ENCODE assay signal across 11 mouse cellular contexts in genomic region chr16:32110951-32111699, GRCm38 (mm10). TPM values are rescaled to one million over a fixed set of nuclear protein-coding genes. Genes with fewer than 3 reads are reported as not detected.
DNase-seq lines count a peak whose midpoint lies in the region; ATAC-seq and TF ChIP-seq lines count a peak whose summit lies in the region.
"Had no signal": no experiment of that assay in that cellular context is flagged by ENCODE, and none has a peak within 500 bp of the region (broad histone marks: within the 10 kb centered on the region; RNA-seq: fewer than 3 reads in every experiment).

No protein-coding gene starts in this region.

- no peaks in the 10 kb centered on the region for H3K9me3 ChIP-seq in forebrain, embryonic 14.5 days (replicated peaks; ENCODE audit: control insufficient read depth, low read length)
- H3K9me3 ChIP-seq in forebrain, embryonic 13.5 days (replicated peaks) = no peaks in the 10 kb centered on the region
- H3K9me3 ChIP-seq in limb, embryonic 14.5 days (ENCODE audit: control insufficient read depth, low read length) = no peaks in the 10 kb centered on the region
- no peaks in the 10 kb centered on the region for H3K9me3 ChIP-seq in limb, embryonic 10.5 days (replicated peaks)
- no peaks in the 10 kb centered on the region for H3K9me3 ChIP-seq in CH12.LX (replicated peaks; ENCODE audit: low read length)
- H3K9me3 ChIP-seq: embryonic facial prominence, embryonic 13.5 days had no signal

- in situ Hi-C loops in CH12.LX (cut with MboI; ENCODE audit: low pct_ligation_motif_present, low pct_unique_long_range_greater_than_20kb, low sequenced_read_pairs) = loop anchor here (5.0 kb wide), 1 partner anchor 91 kb away; no protein-coding TSS in a partner anchor

- ATAC-seq in forebrain, embryonic 14.5 days = no peak
- no peak for ATAC-seq in forebrain, embryonic 13.5 days
- ATAC-seq in limb, embryonic 14.5 days (ENCODE audit: low FRiP score, low read depth) = no peak

- DNase-seq in forebrain, embryonic 14.5 days (ENCODE audit: low spot score) = peak; percentile 14
- peak; percentile 29 for DNase-seq in limb, embryonic 14.5 days (ENCODE audit: low spot score)
- DNase-seq in limb, embryonic 10.5 days (ENCODE audit: low spot score) = no peak
- DNase-seq in CH12.LX (ENCODE audit: extremely low read depth) = peak; percentile 71
- peak; percentile 34 for DNase-seq in retina, embryonic 14.5 days (ENCODE audit: low spot score)
- no peak for DNase-seq in left cerebral cortex, adult 8-10 months (ENCODE audit: low spot score in 2 of 2)
- DNase-seq in right cerebral cortex, postnatal 4 days = no peak
- DNase-seq: layer of hippocampus, postnatal 36 days had no signal

- TF ChIP-seq RAD21 in CH12.LX (IDR thresholded peaks at IDR 0.05; ENCODE audit: low read depth, low read length) = peak; percentile 60

- no peak for TF ChIP-seq POLR2A in limb, embryonic 14.5 days (IDR thresholded peaks at IDR 0.05; ENCODE audit: borderline replicate concordance, extremely low read depth, insufficient read depth, insufficient read length)
- TF ChIP-seq POLR2A in CH12.LX (IDR thresholded peaks at IDR 0.05; ENCODE audit: low read depth, low read length) = no peak

- TF ChIP-seq CTCF in CH12.LX (conservative IDR thresholded peaks at IDR 0.05 in 1 of 2, IDR thresholded peaks at IDR 0.05 in 1 of 2; ENCODE audit: low read depth in 2 of 2, low read length in 2 of 2) = peak; percentile 6 to 62; a peak in 2 of 4 replicates

- dilution Hi-C loops in CH12.LX (cut with MboI; ENCODE audit: extremely low pct_ligation_motif_present, extremely low pct_unique_long_range_greater_than_20kb, low sequenced_read_pairs) = no loop called here

- 74% methylated on average over 15 of the region's 15 CpGs for WGBS in forebrain, embryonic 14.5 days
- WGBS in forebrain, embryonic 13.5 days = 81% methylated on average over 15 of the region's 15 CpGs
- 68% methylated on average over 15 of the region's 15 CpGs for WGBS in limb, embryonic 14.5 days
- 79% methylated on average over 15 of the region's 15 CpGs for WGBS in limb, embryonic 10.5 days

- H3K27me3 ChIP-seq in forebrain, embryonic 14.5 days (replicated peaks; ENCODE audit: control insufficient read depth, insufficient read depth, low read length) = no peaks in the 10 kb centered on the region
- H3K27me3 ChIP-seq in forebrain, embryonic 13.5 days = no peaks in the 10 kb centered on the region
- no peaks in the 10 kb centered on the region for H3K27me3 ChIP-seq in limb, embryonic 14.5 days (ENCODE audit: control insufficient read depth, insufficient read depth, low read length)
- no peaks in the 10 kb centered on the region for H3K27me3 ChIP-seq in limb, embryonic 10.5 days (ENCODE audit: low read depth, poor library complexity, severe bottlenecking)
- H3K27me3 ChIP-seq in CH12.LX (replicated peaks) = no peaks in the 10 kb centered on the region
- H3K27me3 ChIP-seq: embryonic facial prominence, embryonic 13.5 days had no signal

- peaks cover 13% of the 10 kb centered on the region; the same call in 1 of the 2 replicates for H3K36me3 ChIP-seq in forebrain, embryonic 14.5 days (ENCODE audit: control insufficient read depth, insufficient read depth, low read length)
- peaks cover 33% of the 10 kb centered on the region for H3K36me3 ChIP-seq in forebrain, embryonic 13.5 days (ENCODE audit: poor library complexity, severe bottlenecking)
- peaks cover 19% of the 10 kb centered on the region for H3K36me3 ChIP-seq in limb, embryonic 14.5 days (ENCODE audit: control insufficient read depth, insufficient read depth, low read length)
- peaks cover 45% of the 10 kb centered on the region for H3K36me3 ChIP-seq in limb, embryonic 10.5 days
- H3K36me3 ChIP-seq in CH12.LX (replicated peaks in 1 of 2; ENCODE audit: control insufficient read depth in 1 of 2, insufficient read depth in 1 of 2, low read length in 1 of 2) = peaks cover 9 to 35% of the 10 kb centered on the region in 2 experiments

- no peak overlapping the region for H3K9ac ChIP-seq in forebrain, embryonic 14.5 days (ENCODE audit: low read length)
- H3K9ac ChIP-seq in forebrain, embryonic 13.5 days = no peak overlapping the region
- H3K9ac ChIP-seq in limb, embryonic 14.5 days (ENCODE audit: low read depth, low read length, severe bottlenecking) = no peak overlapping the region
- H3K9ac ChIP-seq in CH12.LX (ENCODE audit: insufficient read depth, low read depth) = no peak overlapping the region
- H3K9ac ChIP-seq: embryonic facial prominence, embryonic 13.5 days; liver, embryonic 14.5 days had no signal

- H3K79me2 ChIP-seq in CH12.LX (replicated peaks; ENCODE audit: control insufficient read depth, extremely low read depth, insufficient read depth, poor library complexity, severe bottlenecking) = no peaks in the 10 kb centered on the region

- no peak overlapping the region for H3K4me3 ChIP-seq in forebrain, embryonic 14.5 days (ENCODE audit: low read depth, low read length)
- H3K4me3 ChIP-seq in forebrain, embryonic 13.5 days = no peak overlapping the region
- no peak overlapping the region for H3K4me3 ChIP-seq in limb, embryonic 14.5 days (replicated peaks; ENCODE audit: low read length)
- H3K4me3 ChIP-seq in limb, embryonic 10.5 days = no peak overlapping the region
- H3K4me3 ChIP-seq in CH12.LX (replicated peaks in 1 of 3; ENCODE audit: low read depth in 2 of 3, low read length in 2 of 3, poor library complexity in 1 of 3) = no peak overlapping the region
- H3K4me3 ChIP-seq: embryonic facial prominence, embryonic 13.5 days had no signal

- H3K27ac ChIP-seq in forebrain, embryonic 14.5 days (ENCODE audit: low read depth, low read length) = no peak overlapping the region
- H3K27ac ChIP-seq in forebrain, embryonic 13.5 days = no peak overlapping the region
- no peak overlapping the region for H3K27ac ChIP-seq in limb, embryonic 14.5 days (replicated peaks; ENCODE audit: low read depth, low read length)
- H3K27ac ChIP-seq in limb, embryonic 10.5 days = no peak overlapping the region
- no peak overlapping the region for H3K27ac ChIP-seq in CH12.LX (ENCODE audit: insufficient read depth, low read depth)
- H3K27ac ChIP-seq: embryonic facial prominence, embryonic 13.5 days; liver, embryonic 14.5 days had no signal

- H3K4me2 ChIP-seq in forebrain, embryonic 14.5 days (ENCODE audit: low read length) = no peak overlapping the region
- no peak overlapping the region for H3K4me2 ChIP-seq in forebrain, embryonic 13.5 days
- no peak overlapping the region for H3K4me2 ChIP-seq in limb, embryonic 14.5 days (replicated peaks; ENCODE audit: low read depth, low read length, severe bottlenecking)
- H3K4me2 ChIP-seq in CH12.LX (ENCODE audit: insufficient read depth, low read depth, poor library complexity, severe bottlenecking) = no peak overlapping the region
- H3K4me2 ChIP-seq: embryonic facial prominence, embryonic 13.5 days had no signal

- no peak for TF ChIP-seq EP300 in CH12.LX (IDR thresholded peaks at IDR 0.05; ENCODE audit: low read length)

- no peaks in the 10 kb centered on the region for H3K4me1 ChIP-seq in forebrain, embryonic 14.5 days (ENCODE audit: control insufficient read depth, insufficient read depth, low read length)
- H3K4me1 ChIP-seq in forebrain, embryonic 13.5 days = peaks cover 6% of the 10 kb centered on the region; the same call in 1 of the 2 replicates
- no peaks in the 10 kb centered on the region for H3K4me1 ChIP-seq in limb, embryonic 14.5 days (ENCODE audit: control insufficient read depth, insufficient read depth, low read length)
- no peaks in the 10 kb centered on the region for H3K4me1 ChIP-seq in limb, embryonic 10.5 days
- peaks cover 4 to 50% of the 10 kb centered on the region in 2 experiments; a peak in 3 of 4 replicates for H3K4me1 ChIP-seq in CH12.LX (ENCODE audit: control insufficient read depth in 1 of 2, insufficient read depth in 2 of 2)

RNA-seq across cellular contexts. Expression of gene Cep19, which starts 11.5 kb away (rescaled TPM):
- 49.8 and 54.1 TPM in 2 replicates for polyA plus RNA-seq in forebrain, embryonic 14.5 days (2014; fragmentation: Nextera tagmentation; extraction: Ambion mirVana)
- polyA plus RNA-seq in forebrain, embryonic 13.5 days (2015; fragmentation: Nextera tagmentation; extraction: Ambion mirVana) = 39.5 and 44.3 TPM in 2 replicates
- 11.5 and 15.6 TPM in 2 replicates for polyA plus RNA-seq in limb, embryonic 14.5 days (2012; rRNA removed)
- polyA plus RNA-seq in limb, embryonic 14.5 days (2014; fragmentation: Nextera tagmentation; extraction: Ambion mirVana) = 28.4 and 32.2 TPM in 2 replicates
- 36.6 and 39.5 TPM in 2 replicates for polyA plus RNA-seq in limb, embryonic 10.5 days (2016; fragmentation: Nextera tagmentation; extraction: Ambion mirVana)
- total RNA-seq in CH12.LX (2012; rRNA removed) = 17.6 and 23.0 TPM in 2 replicates
- 31.3 and 37.3 TPM in 2 replicates for total RNA-seq in CH12.LX (2014; rRNA removed)
- polyA plus RNA-seq in CH12.LX (2012; ENCODE audit: insufficient read length, low read depth) = 29.4 and 34.9 TPM in 2 replicates
- total RNA-seq in left cerebral cortex, adult 8-10 months (2022) = 10 to 100 TPM; 59.5 to 66.8 (median 64.2) TPM

RNA-seq across cellular contexts. Expression of gene Pigx, which starts 11.6 kb away (rescaled TPM):
- 141 and 159 TPM in 2 replicates for polyA plus RNA-seq in forebrain, embryonic 14.5 days (2014; fragmentation: Nextera tagmentation; extraction: Ambion mirVana)
- polyA plus RNA-seq in forebrain, embryonic 13.5 days (2015; fragmentation: Nextera tagmentation; extraction: Ambion mirVana) = 148 and 158 TPM in 2 replicates
- 71.1 and 74.9 TPM in 2 replicates for polyA plus RNA-seq in limb, embryonic 14.5 days (2012; rRNA removed)
- 104 and 105 TPM in 2 replicates for polyA plus RNA-seq in limb, embryonic 14.5 days (2014; fragmentation: Nextera tagmentation; extraction: Ambion mirVana)
- 147 and 150 TPM in 2 replicates for polyA plus RNA-seq in limb, embryonic 10.5 days (2016; fragmentation: Nextera tagmentation; extraction: Ambion mirVana)
- 47.1 and 48.1 TPM in 2 replicates for total RNA-seq in CH12.LX (2012; rRNA removed)
- total RNA-seq in CH12.LX (2014; rRNA removed) = 83.0 and 94.7 TPM in 2 replicates
- polyA plus RNA-seq in CH12.LX (2012; ENCODE audit: insufficient read length, low read depth) = 46.4 and 48.1 TPM in 2 replicates
- total RNA-seq in left cerebral cortex, adult 8-10 months (2022) = 10 to 100 TPM; 24.1 to 27.8 (median 24.8) TPM

RNA-seq across cellular contexts. Expression of gene Pak2, which starts 32.0 kb away (rescaled TPM):
- polyA plus RNA-seq in forebrain, embryonic 14.5 days (2014; fragmentation: Nextera tagmentation; extraction: Ambion mirVana) = 39.3 and 45.9 TPM in 2 replicates
- 42.5 and 45.4 TPM in 2 replicates for polyA plus RNA-seq in forebrain, embryonic 13.5 days (2015; fragmentation: Nextera tagmentation; extraction: Ambion mirVana)
- 26.5 and 28.4 TPM in 2 replicates for polyA plus RNA-seq in limb, embryonic 14.5 days (2012; rRNA removed)
- polyA plus RNA-seq in limb, embryonic 14.5 days (2014; fragmentation: Nextera tagmentation; extraction: Ambion mirVana) = 35.8 and 36.1 TPM in 2 replicates
- polyA plus RNA-seq in limb, embryonic 10.5 days (2016; fragmentation: Nextera tagmentation; extraction: Ambion mirVana) = 35.8 and 38.1 TPM in 2 replicates
- 37.2 and 43.5 TPM in 2 replicates for total RNA-seq in CH12.LX (2012; rRNA removed)
- 69.8 and 73.1 TPM in 2 replicates for total RNA-seq in CH12.LX (2014; rRNA removed)
- polyA plus RNA-seq in CH12.LX (2012; ENCODE audit: insufficient read length, low read depth) = 69.0 and 79.7 TPM in 2 replicates
- 10 to 100 TPM; 27.4 to 28.2 (median 27.8) TPM for total RNA-seq in left cerebral cortex, adult 8-10 months (2022)

RNA-seq across cellular contexts. Expression of gene Nrros, which starts 54.3 kb away (rescaled TPM):
- 7.9 and 10.6 TPM in 2 replicates for polyA plus RNA-seq in forebrain, embryonic 14.5 days (2014; fragmentation: Nextera tagmentation; extraction: Ambion mirVana)
- 6.7 and 7.2 TPM in 2 replicates for polyA plus RNA-seq in forebrain, embryonic 13.5 days (2015; fragmentation: Nextera tagmentation; extraction: Ambion mirVana)
- polyA plus RNA-seq in limb, embryonic 14.5 days (2012; rRNA removed) = 14.2 and 18.2 TPM in 2 replicates
- 20.1 and 20.2 TPM in 2 replicates for polyA plus RNA-seq in limb, embryonic 14.5 days (2014; fragmentation: Nextera tagmentation; extraction: Ambion mirVana)
- 7.5 and 9.7 TPM in 2 replicates for polyA plus RNA-seq in limb, embryonic 10.5 days (2016; fragmentation: Nextera tagmentation; extraction: Ambion mirVana)
- total RNA-seq in CH12.LX (2012; rRNA removed) (49.6 and 54.9 TPM in 2 replicates), CH12.LX (2014; rRNA removed) (55.1 and 64.3 TPM in 2 replicates)
- 52.2 and 71.0 TPM in 2 replicates for polyA plus RNA-seq in CH12.LX (2012; ENCODE audit: insufficient read length, low read depth)
- 1 to 10 TPM; 6.4 to 8.9 (median 8.6) TPM for total RNA-seq in left cerebral cortex, adult 8-10 months (2022)

Comparison
In these comparisons a context has a peak if more than half of its experiments do, and no peak if none do; other contexts are left out.
1. DNase-seq: peak in forebrain, embryonic 14.5 days (single experiment), limb, embryonic 14.5 days (single experiment), CH12.LX (single experiment) and retina, embryonic 14.5 days (single experiment); none in limb, embryonic 10.5 days (single experiment), left cerebral cortex, adult 8-10 months (0 of 2) and right cerebral cortex, postnatal 4 days (single experiment).